Mouse (Mus musculus): ENCODE results near the gene Ski.

- TF ChIP-seq POLR2A (IDR thresholded peaks at IDR 0.05; ENCODE audit: low read depth, low read length) (no peak), CTCF (IDR thresholded peaks at IDR 0.05; ENCODE audit: extremely low read depth, insufficient read depth, insufficient read length, insufficient replicate concordance) (no peak)
These were observed 73.3 kb downstream of the Ski start for GRCm38 (mm10) chr4:155148910-155149698.
